Mouse (Mus musculus) splenic B cell, adult 2 months (primary cell): ENCODE results near the gene Sdcbp2.
"Not testable (repeated sequence)": the region's sequence is repeated elsewhere in the genome, so short reads cannot be mapped to it uniquely, and the experiment has no call there.

ENCODE experiments used
- DNase-seq: peaks from one replicate; pipeline ENCODE4 v3.0.0-alpha.2; 2011; ENCODE audit warnings: low read depth, low spot score
- H3K27me3 ChIP-seq: 2 replicates; pipeline ENCODE4 v1.6.1; 2012; ENCODE audit warnings: mild to moderate bottlenecking, low read length, moderate library complexity, mixed read lengths; ENCODE audit not compliant: control insufficient read depth, poor library complexity, insufficient read depth, severe bottlenecking
- H3K36me3 ChIP-seq: 2 replicates; pipeline ENCODE4 v1.6.1; 2012; ENCODE audit warnings: mild to moderate bottlenecking, low read length, moderate library complexity, mixed read lengths; ENCODE audit not compliant: control insufficient read depth, poor library complexity, insufficient read depth, severe bottlenecking

Sdcbp2 gene

DNA sequence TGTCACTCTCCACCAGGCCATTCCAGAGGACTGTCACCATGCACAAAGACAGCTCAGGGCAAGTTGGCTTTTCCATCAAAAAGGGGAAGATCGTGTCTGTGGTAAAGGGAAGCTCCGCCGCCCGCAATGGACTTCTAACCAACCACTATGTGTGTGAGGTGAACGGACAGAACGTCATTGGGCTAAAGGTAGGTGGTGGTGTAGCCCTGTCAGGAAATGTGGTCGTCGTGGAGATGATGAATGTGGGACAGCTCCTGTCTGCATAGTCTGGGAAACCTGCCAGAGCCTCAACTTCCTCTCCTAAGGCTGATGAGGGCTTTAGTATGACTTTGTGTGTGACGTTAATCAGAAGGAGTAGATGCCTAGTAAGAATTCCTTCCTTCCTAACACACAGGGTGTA is 14.9 kb downstream of the Sdcbp2 start:
- H3K27me3 ChIP-seq, result no peaks in the 10 kb centered on the region
- no peak for DNase-seq
- H3K36me3 ChIP-seq, result no peaks in the 10 kb centered on the region

GRCm38 (mm10) chr2:151598068-151598467 is 25.6 kb downstream of the Sdcbp2 start:
- DNase-seq, result no peak
- Histone ChIP-seq H3K27me3 (no peaks in the 10 kb centered on the region), H3K36me3 (no peaks in the 10 kb centered on the region)

DNA sequence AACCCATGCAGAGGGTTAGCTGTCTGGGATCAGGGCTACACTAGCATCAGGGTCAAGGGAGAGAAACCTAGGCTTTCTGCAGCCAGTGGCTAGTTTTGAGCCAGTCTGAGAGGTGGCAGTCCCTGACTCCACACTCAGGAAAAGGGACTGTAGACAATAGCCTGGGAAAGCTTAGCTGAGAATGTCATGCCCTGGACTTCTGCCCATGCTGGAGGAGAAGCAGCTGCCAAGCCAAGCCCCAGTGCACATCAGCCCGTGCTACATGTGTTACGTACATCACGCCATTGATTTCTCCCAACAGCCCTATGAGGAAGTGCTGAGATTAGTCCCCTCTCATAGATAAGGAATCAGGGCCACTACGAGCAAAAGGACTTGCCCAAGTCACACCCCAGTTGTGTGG is 29.7 kb downstream of the Sdcbp2 start:
- Histone ChIP-seq H3K27me3 (no peaks in the 10 kb centered on the region), H3K36me3 (no peaks in the 10 kb centered on the region)
- DNase-seq, result no peak

DNA sequence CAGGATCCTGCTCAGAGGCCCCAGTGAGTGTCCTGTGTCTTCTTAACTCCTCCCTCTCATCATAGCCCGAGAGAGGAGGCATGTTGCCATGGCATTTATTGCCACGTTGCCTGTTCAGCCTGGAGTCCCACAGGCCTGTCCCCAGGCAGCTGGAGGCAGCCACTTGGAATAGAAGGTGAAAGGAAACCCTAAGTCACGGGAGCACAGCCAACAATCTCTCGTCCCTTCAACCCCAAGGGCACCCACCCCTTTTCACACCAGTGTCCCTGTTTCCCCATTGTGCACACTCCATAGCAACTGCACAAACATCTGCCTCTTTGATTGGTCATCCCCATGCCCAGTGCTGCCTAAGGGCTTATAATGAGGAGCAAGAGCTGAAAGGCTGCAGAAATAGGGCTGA is 31.2 kb downstream of the Sdcbp2 start:
- DNase-seq, result no peak
- H3K27me3 ChIP-seq, result no peaks in the 10 kb centered on the region

GRCm38 (mm10) chr2:151605437-151605987 is 33.1 kb downstream of the Sdcbp2 start:
- Histone ChIP-seq H3K36me3 (no peaks in the 10 kb centered on the region), H3K27me3 (no peaks in the 10 kb centered on the region)
- no peak for DNase-seq

More for the DNA sequence above, 31.2 kb downstream of the Sdcbp2 start:
- no peaks in the 10 kb centered on the region for H3K36me3 ChIP-seq

- no peaks in the 10 kb centered on the region for H3K27me3 ChIP-seq
- no peak for DNase-seq
- no peaks in the 10 kb centered on the region for H3K36me3 ChIP-seq
These were observed 36.0 kb downstream of the Sdcbp2 start for GRCm38 (mm10) chr2:151608435-151608834.

GRCm38 (mm10) chr2:151609974-151610373 is 37.6 kb downstream of the Sdcbp2 start:
- H3K27me3 ChIP-seq, result no peaks in the 10 kb centered on the region
- no peak for DNase-seq
- no peaks in the 10 kb centered on the region for H3K36me3 ChIP-seq

GRCm38 (mm10) chr2:151615779-151616178 is 43.4 kb downstream of the Sdcbp2 start:
- not testable (repeated sequence) for H3K36me3 ChIP-seq, H3K27me3 ChIP-seq, DNase-seq

DNA sequence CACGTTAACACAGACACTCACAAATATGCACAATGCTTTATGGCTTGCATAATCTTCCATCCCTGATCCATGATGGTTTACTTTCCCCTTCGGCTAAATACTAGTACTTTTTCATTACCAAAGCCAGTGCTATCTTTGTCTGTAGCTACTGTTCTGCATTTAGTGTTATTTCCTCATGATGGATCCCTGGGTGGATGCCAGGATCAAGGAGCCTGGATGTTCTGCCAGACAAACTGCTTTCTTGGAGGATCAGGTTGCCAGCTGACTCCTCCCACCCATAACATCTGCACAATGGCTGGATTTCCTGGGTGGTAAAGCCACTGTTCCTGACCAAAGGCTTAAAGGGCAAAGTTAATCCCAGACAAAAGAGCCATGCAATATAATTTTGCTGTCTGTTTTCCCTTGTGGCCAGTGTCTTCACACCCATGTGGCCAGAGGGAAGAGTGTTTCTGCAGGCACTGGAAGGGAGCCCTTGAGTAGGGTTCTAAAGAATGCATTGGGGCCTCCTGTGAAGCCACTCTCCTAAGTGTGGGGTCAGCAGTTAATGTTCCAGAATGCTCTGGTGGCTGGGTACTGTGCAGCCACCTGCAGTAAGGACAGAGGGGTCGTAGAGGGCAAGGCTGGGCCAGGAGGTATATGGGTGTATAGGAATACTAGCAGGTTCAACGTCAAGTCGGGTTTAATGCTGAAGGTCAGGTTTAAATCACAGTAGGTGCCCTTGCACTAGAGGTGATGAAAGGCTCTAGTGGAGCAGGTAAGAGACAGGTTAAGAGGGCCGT is 44.3 kb downstream of the Sdcbp2 start:
- Histone ChIP-seq H3K27me3 (no peaks in the 10 kb centered on the region), H3K36me3 (no peaks in the 10 kb centered on the region)
- DNase-seq, result no peak

DNA sequence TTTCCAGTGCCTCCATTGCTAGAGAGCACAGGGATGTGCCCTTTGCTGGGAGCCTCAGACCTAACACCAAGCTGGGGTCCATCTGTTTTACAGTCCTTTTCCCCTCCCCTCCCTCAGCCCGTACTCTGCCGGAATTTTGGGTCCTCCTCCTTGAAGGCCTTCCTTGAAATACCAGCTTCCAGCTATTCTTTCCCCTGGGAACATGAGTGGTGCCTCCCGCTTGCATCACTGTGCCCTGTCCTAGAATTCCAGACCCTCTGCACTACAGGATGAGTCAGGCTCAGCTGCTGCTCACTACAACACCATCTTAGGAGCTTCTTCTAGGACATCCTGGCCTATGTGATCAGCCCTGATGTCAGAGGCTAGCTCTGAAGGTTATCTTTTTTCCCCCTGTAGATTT is 51.4 kb downstream of the Sdcbp2 start:
- Histone ChIP-seq H3K27me3 (no peaks in the 10 kb centered on the region; the same call in 1 of the 2 replicates), H3K36me3 (no peaks in the 10 kb centered on the region)
- no peak for DNase-seq

GRCm38 (mm10) chr2:151626296-151626695 is 53.9 kb downstream of the Sdcbp2 start:
- no peaks in the 10 kb centered on the region for H3K36me3 ChIP-seq
- peaks cover 1% of the 10 kb centered on the region; the same call in 1 of the 2 replicates for H3K27me3 ChIP-seq
- DNase-seq, result no peak

GRCm38 (mm10) chr2:151628011-151628410 is 55.6 kb downstream of the Sdcbp2 start:
- DNase-seq, result no peak
- Histone ChIP-seq H3K27me3 (peaks cover 1% of the 10 kb centered on the region; the same call in 1 of the 2 replicates), H3K36me3 (no peaks in the 10 kb centered on the region)

GRCm38 (mm10) chr2:151629310-151629709 is 56.9 kb downstream of the Sdcbp2 start:
- Histone ChIP-seq H3K36me3 (no peaks in the 10 kb centered on the region), H3K27me3 (peaks cover 1% of the 10 kb centered on the region; the same call in 1 of the 2 replicates)
- no peak for DNase-seq

DNA sequence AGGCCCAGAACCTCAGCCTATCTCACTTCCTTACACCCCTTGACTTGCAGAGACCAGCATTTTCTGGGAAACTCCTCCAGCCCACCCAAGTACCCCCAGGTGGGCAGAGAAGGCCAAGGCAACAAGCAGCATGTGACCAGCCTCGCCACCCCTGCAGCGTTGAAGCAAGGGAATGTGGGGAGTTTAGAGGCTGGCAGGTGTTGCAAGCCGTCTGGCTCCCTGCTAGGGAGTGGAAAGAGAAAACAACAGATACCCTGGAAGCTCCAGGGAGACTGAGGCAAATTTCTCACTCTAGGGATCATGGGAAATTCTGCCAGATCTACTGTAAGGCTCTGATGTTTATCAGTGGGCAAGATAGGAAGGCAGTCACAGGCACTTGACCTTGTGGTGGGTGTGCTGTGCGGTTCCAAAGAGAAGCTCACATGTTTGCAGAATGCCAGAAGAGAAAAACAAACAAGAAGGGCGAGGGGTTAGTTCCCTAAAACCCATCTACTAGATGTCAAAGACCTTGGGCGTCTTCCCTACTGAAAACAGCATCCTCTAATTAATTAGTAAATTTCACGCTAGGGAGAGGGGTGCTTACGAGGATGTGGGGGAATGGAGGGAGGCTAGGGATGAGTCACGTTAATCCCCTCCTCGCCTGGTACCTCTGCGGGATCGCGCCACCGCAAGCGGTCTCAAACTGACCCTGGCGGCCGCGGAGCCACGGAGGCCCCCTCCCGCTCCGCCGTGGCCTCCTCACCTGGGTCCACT is 59.2 kb downstream of the Sdcbp2 start:
- no peak for DNase-seq
- Histone ChIP-seq H3K36me3 (no peaks in the 10 kb centered on the region), H3K27me3 (peaks cover 1% of the 10 kb centered on the region; the same call in 1 of the 2 replicates)
